Comparison of ENCODE assay signal across 18 mouse cellular contexts in the genomic region with DNA sequence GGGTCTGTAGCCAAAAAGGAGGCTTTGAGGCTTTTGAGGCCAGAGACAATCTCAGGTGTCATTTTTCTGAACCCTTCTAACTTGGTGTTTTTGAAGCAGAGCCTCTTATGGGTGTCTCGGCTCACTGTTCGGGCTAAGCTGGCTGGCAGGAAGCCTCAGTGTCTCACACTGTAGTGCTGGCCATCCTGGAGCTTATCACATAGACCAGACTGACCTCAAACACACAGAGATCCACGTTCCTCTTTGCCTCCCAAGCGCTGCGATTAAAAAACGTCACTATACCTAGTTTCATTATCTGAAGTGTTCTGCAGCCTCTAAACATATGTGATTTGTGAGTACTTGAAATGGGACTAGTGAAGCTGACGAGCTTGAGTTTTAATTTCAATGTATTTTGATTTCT.
DNase-seq lines count a peak whose midpoint lies in the region; ATAC-seq lines count a peak whose summit lies in the region.
"Had no signal": no experiment of that assay in that cellular context is flagged by ENCODE, and none has a peak within 500 bp of the region (broad histone marks: within the 10 kb centered on the region; RNA-seq: fewer than 3 reads in every experiment).

No protein-coding gene starts in this region.

- H3K9ac ChIP-seq in liver, embryonic 11.5 days (ENCODE audit: low read depth, low read length): no peak overlapping the region
- no peak overlapping the region for H3K9ac ChIP-seq in liver, embryonic 15.5 days
- H3K9ac ChIP-seq in midbrain, embryonic 14.5 days (replicated peaks; ENCODE audit: low read length): no peak overlapping the region
- H3K9ac ChIP-seq: forebrain, postnatal 0 days; hindbrain, embryonic 12.5 days had no signal

- H3K9me3 ChIP-seq in liver, embryonic 11.5 days (ENCODE audit: control insufficient read depth, low read length): no peaks in the 10 kb centered on the region
- no peaks in the 10 kb centered on the region for H3K9me3 ChIP-seq in liver, embryonic 15.5 days (replicated peaks)
- H3K9me3 ChIP-seq in midbrain, embryonic 14.5 days (ENCODE audit: control insufficient read depth, low read length): no peaks in the 10 kb centered on the region
- H3K9me3 ChIP-seq: hindbrain, embryonic 12.5 days had no signal

- no peak for ATAC-seq in liver, embryonic 11.5 days (replicated peaks; ENCODE audit: low FRiP score)
- peak; percentile 92 for ATAC-seq in common myeloid progenitor, adult 5-6 weeks (replicated peaks; ENCODE audit: low read depth, poor library complexity, severe bottlenecking)
- no peak for ATAC-seq in liver, embryonic 15.5 days (ENCODE audit: insufficient read depth)
- peak; percentile 61; the same call in 1 of the 2 replicates for ATAC-seq in megakaryocyte-erythroid progenitor cell, adult 5-6 weeks (replicated peaks; ENCODE audit: low FRiP score, low TSS enrichment, poor library complexity, severe bottlenecking)
- no peak for ATAC-seq in midbrain, embryonic 14.5 days (ENCODE audit: low FRiP score, low TSS enrichment)
- ATAC-seq: forebrain, postnatal 0 days; inflammation-experienced regulatory T-cells, adult 6 months had no signal

- H3K27ac ChIP-seq in liver, embryonic 11.5 days (ENCODE audit: low read depth, low read length): no peak overlapping the region
- H3K27ac ChIP-seq in liver, embryonic 15.5 days (replicated peaks): no peak overlapping the region
- H3K27ac ChIP-seq in midbrain, embryonic 14.5 days (replicated peaks; ENCODE audit: low read depth, low read length): no peak overlapping the region
- H3K27ac ChIP-seq: hindbrain, embryonic 12.5 days; stomach, postnatal 0 days had no signal

- H3K27me3 ChIP-seq in liver, embryonic 11.5 days (replicated peaks; ENCODE audit: control insufficient read depth, insufficient read depth, low read length): no peaks in the 10 kb centered on the region
- no peaks in the 10 kb centered on the region for H3K27me3 ChIP-seq in liver, embryonic 15.5 days
- no peaks in the 10 kb centered on the region for H3K27me3 ChIP-seq in midbrain, embryonic 14.5 days (ENCODE audit: control insufficient read depth, insufficient read depth, low read length)
- H3K27me3 ChIP-seq: hindbrain, embryonic 12.5 days had no signal

- H3K36me3 ChIP-seq in liver, embryonic 11.5 days (ENCODE audit: control insufficient read depth, insufficient read depth, low read length): no peaks in the 10 kb centered on the region
- no peaks in the 10 kb centered on the region for H3K36me3 ChIP-seq in liver, embryonic 15.5 days (replicated peaks)
- no peaks in the 10 kb centered on the region for H3K36me3 ChIP-seq in midbrain, embryonic 14.5 days (ENCODE audit: control insufficient read depth, insufficient read depth, low read length)
- H3K36me3 ChIP-seq: hindbrain, embryonic 12.5 days had no signal

- peak overlapping the region; percentile 46 for H3K4me2 ChIP-seq in liver, embryonic 11.5 days
- H3K4me2 ChIP-seq in liver, embryonic 15.5 days: peak overlapping the region; percentile 35
- H3K4me2 ChIP-seq in midbrain, embryonic 14.5 days (ENCODE audit: low read length): no peak overlapping the region
- H3K4me2 ChIP-seq: hindbrain, embryonic 12.5 days had no signal

- DNase-seq in liver, embryonic 11.5 days (ENCODE audit: low spot score): no peak
- no peak for DNase-seq in liver
- DNase-seq in midbrain, embryonic 14.5 days: no peak
- no peak for DNase-seq in cerebellum, adult 11 months
- DNase-seq: adrenal gland, postnatal 25 days; cerebellum, adult 9-10 months; forebrain, postnatal 0 days; gastrocnemius, postnatal 25 days; heart, postnatal 10 days; kidney, adult 18-20 months; left cerebral cortex, postnatal 4 days; thymus, adult 2 months had no signal

- WGBS in liver, embryonic 11.5 days: 31% methylated on average over 7 of the region's 7 CpGs
- 11% methylated on average over 7 of the region's 7 CpGs for WGBS in liver, embryonic 15.5 days (ENCODE audit: insufficient replicate concordance)
- 91% methylated on average over 7 of the region's 7 CpGs for whole genome bisulfite sequencing in midbrain, embryonic 14.5 days

- H3K4me3 ChIP-seq in liver, embryonic 11.5 days (ENCODE audit: low read depth, low read length): no peak overlapping the region
- no peak overlapping the region for H3K4me3 ChIP-seq in liver, embryonic 15.5 days (replicated peaks)
- H3K4me3 ChIP-seq in midbrain, embryonic 14.5 days (replicated peaks; ENCODE audit: low read depth, low read length): no peak overlapping the region
- H3K4me3 ChIP-seq: hindbrain, embryonic 12.5 days had no signal

- peaks cover 3% of the 10 kb centered on the region; the same call in 1 of the 2 replicates for H3K4me1 ChIP-seq in liver, embryonic 11.5 days (replicated peaks; ENCODE audit: control insufficient read depth, insufficient read depth, low read length)
- no peaks in the 10 kb centered on the region for H3K4me1 ChIP-seq in liver, embryonic 15.5 days (replicated peaks)
- no peaks in the 10 kb centered on the region for H3K4me1 ChIP-seq in midbrain, embryonic 14.5 days (ENCODE audit: control insufficient read depth, insufficient read depth, low read length)
- H3K4me1 ChIP-seq: hindbrain, embryonic 12.5 days had no signal

Comparison
In these comparisons a context has a peak if more than half of its experiments do, and no peak if none do; other contexts are left out.
1. ATAC-seq: peak in common myeloid progenitor, adult 5-6 weeks (single experiment) and megakaryocyte-erythroid progenitor cell, adult 5-6 weeks (single experiment); none in liver, embryonic 11.5 days (single experiment), liver, embryonic 15.5 days (single experiment) and midbrain, embryonic 14.5 days (single experiment).